Mouse (Mus musculus): ENCODE measurements around the gene Myrip.

DNA sequence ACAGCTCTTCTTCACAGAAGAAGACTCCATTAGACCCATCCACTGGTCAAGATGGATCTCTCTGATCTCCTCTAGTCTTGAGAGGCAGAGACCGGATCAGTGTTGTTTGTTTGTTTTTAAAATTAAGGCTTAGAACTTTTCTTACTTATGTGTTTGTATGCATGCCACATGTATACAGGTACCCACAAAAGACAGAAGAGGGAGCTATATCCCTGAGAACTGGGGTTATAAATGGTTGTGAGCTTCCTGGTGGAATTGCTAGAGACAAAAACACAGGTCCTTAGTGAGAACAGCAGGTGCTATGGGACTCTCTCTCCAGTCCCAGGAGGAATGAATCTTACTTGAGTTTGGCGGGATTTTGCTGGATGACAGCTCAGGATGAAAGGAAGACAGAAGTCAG is 1.9 kb upstream of the Myrip start:
- TF ChIP-seq CTCF (IDR thresholded peaks at IDR 0.05; ENCODE audit: low read depth, low read length) (no peak), GATA2 (IDR thresholded peaks at IDR 0.05; ENCODE audit: borderline replicate concordance, low read depth, low read length) (no peak), POLR2AphosphoS5 (IDR thresholded peaks at IDR 0.05; ENCODE audit: insufficient replicate concordance, low read depth, low read length) (no peak), GATA1 (IDR thresholded peaks at IDR 0.05; ENCODE audit: borderline replicate concordance, low read length) (no peak), TAL1 (conservative IDR thresholded peaks at IDR 0.05; ENCODE audit: low read depth, low read length) (no peak)
